Mouse (Mus musculus) bone marrow macrophage, adult 2 months (primary cell): ENCODE results near the gene Rbm47. TPM values are rescaled to one million over a fixed set of nuclear protein-coding genes. Genes with fewer than 3 reads are reported as not detected.

Experiments
- H3K27ac ChIP-seq: 2 replicates; pipeline ENCODE4 v1.5.1; 2012; ENCODE audit warnings: low read depth, low read length; ENCODE audit not compliant: insufficient read depth
- H3K4me1 ChIP-seq: 2 replicates; pipeline ENCODE4 v1.6.1; 2012; ENCODE audit warnings: low read length; ENCODE audit not compliant: control insufficient read depth, insufficient read depth
- H3K4me3 ChIP-seq: 2 replicates; pipeline ENCODE4 v1.5.1; 2012; ENCODE audit warnings: mild to moderate bottlenecking, low read length, moderate library complexity; ENCODE audit not compliant: insufficient read depth
- CTCF ChIP-seq: IDR thresholded peaks from 2 replicates; pipeline ENCODE4 v1.5.1; 2012; ENCODE audit warnings: low read depth, mild to moderate bottlenecking, low read length, moderate library complexity
- POLR2A ChIP-seq: IDR thresholded peaks from 2 replicates; pipeline ENCODE4 v1.6.1; 2012; ENCODE audit warnings: mild to moderate bottlenecking, low read depth, low read length, borderline replicate concordance
- polyA plus RNA-seq: library from polyadenylated mRNA; stranded (reverse); fragments of >200 nt; gene quantifications from 2 replicates; pipeline ENCODE4 v1.2.4, GENCODE M21; 2012; ENCODE audit not compliant: missing spikeins, insufficient read depth, insufficient read length

The Rbm47 gene
- polyA plus RNA-seq, 1 experiment = 89.0 TPM

- Histone ChIP-seq H3K4me3 (no peak overlapping the region), H3K27ac (no peak overlapping the region), H3K4me1 (peaks cover 16% of the 10 kb centered on the region)
- no peak for TF ChIP-seq CTCF
- TF ChIP-seq POLR2A = no peak
Observed at GRCm38 (mm10) chr5:66095166-66095565, 77.8 kb downstream of the Rbm47 start.

GRCm38 (mm10) chr5:66090037-66090436 is 82.9 kb downstream of the Rbm47 start:
- Histone ChIP-seq H3K27ac (peak overlapping the region; percentile 90), H3K4me1 (peaks cover 56% of the 10 kb centered on the region)

GRCm38 (mm10) chr5:66089600-66089999 is 83.3 kb downstream of the Rbm47 start:
- Histone ChIP-seq H3K4me3 (no peak overlapping the region), H3K27ac (peak overlapping the region; percentile 90), H3K4me1 (peaks cover 60% of the 10 kb centered on the region)
- TF ChIP-seq POLR2A (no peak), CTCF (no peak)

More at GRCm38 (mm10) chr5:66090037-66090436, 82.9 kb downstream of the Rbm47 start:
- H3K4me3 ChIP-seq = 0 out of 2 replicates have a peak overlapping the region, but pooled peaks have one; percentile 1
- TF ChIP-seq POLR2A = no peak
- TF ChIP-seq CTCF = no peak

GRCm38 (mm10) chr5:66088902-66089295 is 84.0 kb downstream of the Rbm47 start:
- peak overlapping the region; percentile 90 for H3K27ac ChIP-seq
- peaks cover 61% of the 10 kb centered on the region for H3K4me1 ChIP-seq
- peak overlapping the region; percentile 42 for H3K4me3 ChIP-seq
- TF ChIP-seq CTCF (no peak), POLR2A (no peak)

- TF ChIP-seq POLR2A (no peak), CTCF (no peak)
- peak overlapping the region; percentile 90 for H3K27ac ChIP-seq
- H3K4me1 ChIP-seq = peaks cover 65% of the 10 kb centered on the region
- H3K4me3 ChIP-seq = peak overlapping the region; percentile 42
Observed at GRCm38 (mm10) chr5:66088247-66088901, 84.5 kb downstream of the Rbm47 start.

GRCm38 (mm10) chr5:66086952-66087351 is 86.0 kb downstream of the Rbm47 start:
- H3K4me3 ChIP-seq = peak overlapping the region; percentile 31
- H3K4me1 ChIP-seq = peaks cover 76% of the 10 kb centered on the region
- H3K27ac ChIP-seq = peak overlapping the region; percentile 81
- no peak for TF ChIP-seq CTCF
- TF ChIP-seq POLR2A = no peak

- peaks cover 78% of the 10 kb centered on the region for H3K4me1 ChIP-seq
- TF ChIP-seq POLR2A = no peak
- H3K27ac ChIP-seq = peak overlapping the region; percentile 81
- H3K4me3 ChIP-seq = peak overlapping the region; percentile 31; the same call in 1 of the 2 replicates
Observed at GRCm38 (mm10) chr5:66086304-66086703, 86.6 kb downstream of the Rbm47 start.

GRCm38 (mm10) chr5:66085478-66085877 is 87.4 kb downstream of the Rbm47 start:
- no peak overlapping the region for H3K27ac ChIP-seq

GRCm38 (mm10) chr5:66084541-66084940 is 88.4 kb downstream of the Rbm47 start:
- Histone ChIP-seq H3K27ac (no peak overlapping the region), H3K4me1 (peaks cover 79% of the 10 kb centered on the region), H3K4me3 (no peak overlapping the region)
- TF ChIP-seq CTCF (no peak), POLR2A (no peak)

More at GRCm38 (mm10) chr5:66085478-66085877, 87.4 kb downstream of the Rbm47 start:
- no peak for TF ChIP-seq CTCF
- no peak for TF ChIP-seq POLR2A
- H3K4me3 ChIP-seq = no peak overlapping the region
- peaks cover 80% of the 10 kb centered on the region for H3K4me1 ChIP-seq

- H3K27ac ChIP-seq = no peak overlapping the region
- TF ChIP-seq POLR2A (no peak), CTCF (peak; percentile 95)
- H3K4me1 ChIP-seq = peaks cover 81% of the 10 kb centered on the region
- no peak overlapping the region for H3K4me3 ChIP-seq
Observed at GRCm38 (mm10) chr5:66083350-66083749, 89.6 kb downstream of the Rbm47 start.
